Mouse (Mus musculus) forebrain, embryonic 13.5 days (tissue): ENCODE results near the gene Vsx2. TPM values are rescaled to one million over a fixed set of nuclear protein-coding genes. Genes with fewer than 3 reads are reported as not detected.

ENCODE experiments used
- ATAC-seq: fragments of 200-750 bp; cut with Nextera tagmentation; 2 replicates; pipeline ENCODE4 v1.8.0; 2017
- H3K27ac ChIP-seq: fragments of 300-500 bp; sonication (generic); 2 replicates; pipeline ENCODE4 v1.5.1; 2015; ENCODE audit warnings: inconsistent platforms, mild to moderate bottlenecking, moderate library complexity
- H3K27me3 ChIP-seq: fragments of 300-500 bp; sonication (generic); 2 replicates; pipeline ENCODE4 v1.6.1; 2015; ENCODE audit warnings: mild to moderate bottlenecking, inconsistent platforms
- H3K36me3 ChIP-seq: fragments of 300-500 bp; sonication (generic); 2 replicates; pipeline ENCODE4 v1.6.1; 2015; ENCODE audit warnings: mild to moderate bottlenecking, inconsistent platforms; ENCODE audit not compliant: poor library complexity, severe bottlenecking
- H3K4me1 ChIP-seq: fragments of 300-500 bp; sonication (generic); 2 replicates; pipeline ENCODE4 v1.6.1; 2015; ENCODE audit warnings: inconsistent platforms
- H3K4me2 ChIP-seq: fragments of 300-500 bp; sonication (generic); 2 replicates; pipeline ENCODE4 v1.6.1; 2015; ENCODE audit warnings: inconsistent platforms, mild to moderate bottlenecking, moderate library complexity
- H3K4me3 ChIP-seq: fragments of 300-500 bp; sonication (generic); 2 replicates; pipeline ENCODE4 v1.5.1; 2015; ENCODE audit warnings: mild to moderate bottlenecking, inconsistent platforms
- H3K9ac ChIP-seq: fragments of 300-500 bp; sonication (generic); 2 replicates; pipeline ENCODE4 v1.6.1; 2015; ENCODE audit warnings: mild to moderate bottlenecking, inconsistent platforms
- H3K9me3 ChIP-seq: fragments of 300-500 bp; sonication (generic); replicated peaks from 2 replicates; pipeline ENCODE4 v1.6.1; 2016; ENCODE audit warnings: inconsistent platforms
- WGBS: fragments of 180-500 bp; shearing (Covaris S2); methylation state at CpG from one replicate; pipeline ENCODE4 v1.1.7; 2015; 5-methylcytosine and 5-hydroxymethylcytosine counted together
- polyA plus RNA-seq: library from polyadenylated mRNA; unstranded; fragments of >200 nt; fragmentation: Nextera tagmentation; extraction: Ambion mirVana; gene quantifications from 2 replicates; pipeline ENCODE4 v1.2.1, GENCODE M21; 2015

Gene Vsx2
- polyA plus RNA-seq, 1 experiment from 2014 or later: not detected

GRCm38 (mm10) chr12:84616977-84617630 lies 47.5 kb downstream of the Vsx2 start, which contains the start of gene Abcd4:
Gene Abcd4 (minus strand): TSS chr12:84617413.
- under 1% methylated on average over 34 of the region's 34 CpGs for WGBS
- no peak within 1 kb of the TSS for H3K27ac ChIP-seq
- peak within 1 kb of the TSS; percentile 68 for H3K4me2 ChIP-seq
- 0 out of 2 replicates have a peak, but pooled peaks cover 6% of the 10 kb centered on the region for H3K36me3 ChIP-seq
- H3K27me3 ChIP-seq: no peaks in the 10 kb centered on the region
- peaks cover 16% of the 10 kb centered on the region for H3K4me1 ChIP-seq
- peak; percentile 98 for ATAC-seq
- no peaks in the 10 kb centered on the region for H3K9me3 ChIP-seq
- H3K4me3 ChIP-seq: peak within 1 kb of the TSS; percentile 78
- H3K9ac ChIP-seq: peak within 1 kb of the TSS; percentile 85

DNA sequence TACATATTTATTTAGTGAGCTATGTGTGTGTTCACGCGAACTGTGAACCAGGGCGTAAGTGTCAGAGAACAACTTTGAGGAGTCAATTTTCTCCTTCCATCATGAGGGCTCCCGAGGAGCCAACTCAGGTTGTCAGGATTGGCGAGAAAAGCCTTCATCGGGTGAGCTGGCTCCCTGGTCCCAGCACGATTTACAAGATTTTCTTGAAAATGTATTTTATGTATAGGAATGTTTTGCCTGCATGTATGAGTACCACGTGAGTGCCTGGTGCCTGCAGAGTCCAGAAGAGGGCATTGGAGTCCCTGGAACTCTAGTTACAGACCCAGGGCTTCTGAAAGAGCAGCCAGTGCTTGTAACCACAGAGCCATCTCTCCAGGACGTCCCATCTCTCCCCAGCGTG lies 48.1 kb downstream of the Vsx2 start:
- WGBS: 6% methylated on average over 10 of the region's 10 CpGs
- no peaks in the 10 kb centered on the region for H3K27me3 ChIP-seq
- peak overlapping the region; percentile 78 for H3K4me3 ChIP-seq
- peaks cover 16% of the 10 kb centered on the region for H3K4me1 ChIP-seq
- H3K36me3 ChIP-seq: 0 out of 2 replicates have a peak, but pooled peaks cover 6% of the 10 kb centered on the region
- no peaks in the 10 kb centered on the region for H3K9me3 ChIP-seq
- no peak overlapping the region for H3K27ac ChIP-seq
- peak; percentile 43 for ATAC-seq
- H3K4me2 ChIP-seq: peak overlapping the region; percentile 68
- peak overlapping the region; percentile 53 for H3K9ac ChIP-seq

DNA sequence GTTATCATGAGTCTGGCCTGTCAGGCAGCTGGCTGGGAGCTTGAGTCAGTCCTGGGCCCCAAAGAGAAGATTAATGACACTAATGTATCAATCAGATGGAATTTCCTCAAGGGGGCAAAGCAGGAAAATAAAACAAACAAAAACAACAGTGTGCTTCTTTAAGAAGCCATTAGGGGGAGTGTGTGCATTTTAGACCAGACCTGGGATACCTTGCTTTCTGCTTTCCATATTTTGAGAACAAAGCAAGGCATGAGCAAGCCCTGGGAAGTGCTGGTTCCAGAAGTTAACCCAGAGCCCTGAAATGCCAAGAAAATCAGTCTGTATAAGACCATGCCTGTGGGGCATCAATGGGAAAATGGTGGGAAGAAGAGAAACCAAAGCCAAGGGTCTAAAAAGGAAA lies 51.4 kb downstream of the Vsx2 start:
- Histone ChIP-seq H3K4me1 (peaks cover 23% of the 10 kb centered on the region), H3K27ac (no peak overlapping the region), H3K4me3 (no peak overlapping the region), H3K9me3 (no peaks in the 10 kb centered on the region), H3K36me3 (no peaks in the 10 kb centered on the region), H3K27me3 (peaks cover 4% of the 10 kb centered on the region; the same call in 1 of the 2 replicates), H3K9ac (no peak overlapping the region), H3K4me2 (no peak overlapping the region)
- no peak for ATAC-seq

DNA sequence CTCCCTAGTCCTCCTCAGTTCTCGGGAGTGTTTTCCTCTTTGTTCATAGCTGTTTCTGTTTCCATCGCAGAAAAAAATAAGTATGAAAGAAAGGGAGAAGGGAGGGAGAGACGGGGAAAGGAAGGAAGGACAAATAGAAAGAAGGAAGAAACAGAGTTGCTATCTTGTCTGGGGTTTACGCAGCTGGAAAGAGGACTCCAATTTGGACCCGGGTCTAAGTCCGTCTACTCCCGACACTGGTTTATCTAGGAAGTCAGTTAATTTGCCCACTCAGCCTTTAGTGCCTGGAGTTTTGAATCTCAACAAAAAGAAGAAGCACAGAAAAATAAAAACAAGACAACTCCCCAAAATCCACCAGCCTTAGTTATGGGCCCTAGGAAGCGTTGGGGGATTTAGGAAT lies 55.0 kb downstream of the Vsx2 start:
- H3K4me2 ChIP-seq: peak overlapping the region; percentile 49; the same call in 1 of the 2 replicates
- H3K9ac ChIP-seq: no peak overlapping the region
- H3K4me3 ChIP-seq: no peak overlapping the region
- H3K4me1 ChIP-seq: peaks cover 14% of the 10 kb centered on the region
- no peaks in the 10 kb centered on the region for H3K36me3 ChIP-seq
- no peaks in the 10 kb centered on the region for H3K9me3 ChIP-seq
- no peak for ATAC-seq
- H3K27ac ChIP-seq: peak overlapping the region; percentile 32
- H3K27me3 ChIP-seq: peaks cover 4% of the 10 kb centered on the region; the same call in 1 of the 2 replicates
- 20% methylated on average over 8 of the region's 8 CpGs for WGBS

DNA sequence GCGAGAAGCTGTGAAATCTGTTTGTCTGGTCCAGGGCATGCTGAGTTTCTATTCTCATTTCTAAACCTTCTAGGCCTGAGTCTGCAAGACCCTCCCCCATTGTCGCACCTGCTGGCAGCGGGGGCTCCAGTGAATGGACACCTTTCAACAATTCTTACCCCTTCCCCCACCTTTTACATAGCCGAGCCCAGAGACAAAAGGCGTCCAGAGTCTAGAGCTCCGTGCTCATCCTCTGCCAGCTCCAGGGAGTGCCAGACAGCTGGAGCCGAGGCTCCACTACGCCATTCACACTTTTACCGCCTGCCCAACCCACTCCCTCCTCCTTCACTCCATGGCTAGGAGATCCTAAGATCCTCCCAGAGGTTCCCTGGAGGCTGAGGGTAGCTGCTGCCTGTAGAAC lies 55.6 kb downstream of the Vsx2 start:
- no peaks in the 10 kb centered on the region for H3K36me3 ChIP-seq
- H3K4me2 ChIP-seq: peak overlapping the region; percentile 49
- peak overlapping the region; percentile 34; the same call in 1 of the 2 replicates for H3K9ac ChIP-seq
- no peaks in the 10 kb centered on the region for H3K9me3 ChIP-seq
- H3K4me1 ChIP-seq: peaks cover 14% of the 10 kb centered on the region
- 0 out of 2 replicates have a peak overlapping the region, but pooled peaks have one; percentile 9 for H3K4me3 ChIP-seq
- H3K27ac ChIP-seq: peak overlapping the region; percentile 32; the same call in 1 of the 2 replicates
- WGBS: 0% methylated on average over 9 of the region's 9 CpGs
- H3K27me3 ChIP-seq: peaks cover 4% of the 10 kb centered on the region; the same call in 1 of the 2 replicates
- peak; percentile 82 for ATAC-seq

- Histone ChIP-seq H3K4me2 (no peak overlapping the region), H3K9ac (no peak overlapping the region), H3K27ac (no peak overlapping the region), H3K27me3 (no peaks in the 10 kb centered on the region), H3K9me3 (no peaks in the 10 kb centered on the region), H3K4me3 (no peak overlapping the region), H3K36me3 (no peaks in the 10 kb centered on the region), H3K4me1 (no peaks in the 10 kb centered on the region)
- no peak for ATAC-seq
- WGBS: 77% methylated on average over 3 of the region's 3 CpGs
Measured at GRCm38 (mm10) chr12:84631867-84632266, 62.3 kb downstream of the Vsx2 start.

DNA sequence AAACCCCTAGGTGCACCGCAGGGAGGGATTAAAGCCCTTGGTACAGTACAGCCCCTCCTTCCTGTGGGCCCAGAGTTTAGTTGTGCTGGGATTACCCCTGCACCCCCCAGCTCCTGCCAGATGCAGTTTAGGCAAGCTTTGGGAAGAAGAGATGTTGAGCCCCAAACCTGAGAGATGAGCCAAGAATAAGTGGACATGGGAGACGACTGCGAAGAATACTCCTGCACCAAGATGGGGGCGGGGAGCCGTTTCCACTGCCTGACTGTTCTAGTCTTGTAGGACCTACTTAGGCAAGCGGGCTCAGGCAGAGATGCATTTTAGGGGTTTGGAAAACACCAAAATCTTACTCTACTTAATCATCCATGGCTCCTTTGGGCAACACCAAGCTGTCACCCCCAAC lies 70.7 kb downstream of the Vsx2 start:
- no peak overlapping the region for H3K9ac ChIP-seq
- WGBS: 9% methylated on average over 6 of the region's 6 CpGs
- ATAC-seq: no peak
- H3K9me3 ChIP-seq: no peaks in the 10 kb centered on the region; the same call in 1 of the 2 replicates
- H3K4me1 ChIP-seq: no peaks in the 10 kb centered on the region; the same call in 1 of the 2 replicates
- no peak overlapping the region for H3K27ac ChIP-seq
- no peak overlapping the region for H3K4me3 ChIP-seq
- H3K4me2 ChIP-seq: no peak overlapping the region
- H3K27me3 ChIP-seq: peaks cover 56% of the 10 kb centered on the region
- no peaks in the 10 kb centered on the region for H3K36me3 ChIP-seq

GRCm38 (mm10) chr12:84640654-84641053 lies 71.1 kb downstream of the Vsx2 start, which contains the start of gene Vrtn:
Gene Vrtn (plus strand): TSS chr12:84641019.
- H3K36me3 ChIP-seq: no peaks in the 10 kb centered on the region
- 0 out of 2 replicates have a peak within 1 kb of the TSS, but pooled peaks have one; percentile 1 for H3K4me3 ChIP-seq
- no peak within 1 kb of the TSS for H3K27ac ChIP-seq
- WGBS: 5% methylated on average over 9 of the region's 9 CpGs
- H3K9me3 ChIP-seq: no peaks in the 10 kb centered on the region; the same call in 1 of the 2 replicates
- ATAC-seq: no peak
- H3K9ac ChIP-seq: no peak within 1 kb of the TSS
- no peaks in the 10 kb centered on the region; the same call in 1 of the 2 replicates for H3K4me1 ChIP-seq
- H3K27me3 ChIP-seq: peaks cover 56% of the 10 kb centered on the region
- H3K4me2 ChIP-seq: no peak within 1 kb of the TSS

Other genes with a start within 250 kb of the Vsx2 start
- 45.8 and 47.2 TPM in 2 replicates for gene Coq6, start 208.1 kb upstream of the Vsx2 start, polyA plus RNA-seq
- gene Fam161b, start 207.9 kb upstream of the Vsx2 start, polyA plus RNA-seq: 12.3 and 12.7 TPM in 2 replicates
- gene Entpd5, start 160.7 kb upstream of the Vsx2 start, polyA plus RNA-seq: 8.8 and 9.9 TPM in 2 replicates
- 2.4 and 2.6 TPM in 2 replicates for gene Bbof1, start 160.7 kb upstream of the Vsx2 start, polyA plus RNA-seq
- 29.3 and 29.9 TPM in 2 replicates for gene Rnf113a2, start 152.6 kb upstream of the Vsx2 start, polyA plus RNA-seq
- gene Aldh6a1, start 118.8 kb upstream of the Vsx2 start, polyA plus RNA-seq: 26.2 and 26.9 TPM in 2 replicates
- 42.5 and 46.2 TPM in 2 replicates for gene Lin52, start 118.3 kb upstream of the Vsx2 start, polyA plus RNA-seq
- gene Abcd4, start 47.7 kb downstream of the Vsx2 start, polyA plus RNA-seq: 13.9 and 14.7 TPM in 2 replicates
- not detected in 2 replicates for gene Vrtn, start 71.3 kb downstream of the Vsx2 start, polyA plus RNA-seq
- 0.72 and 1.4 TPM in 2 replicates for gene Syndig1l, start 129.1 kb downstream of the Vsx2 start, polyA plus RNA-seq
- gene Npc2, start 203.4 kb downstream of the Vsx2 start, polyA plus RNA-seq: 85.8 and 89.8 TPM in 2 replicates
- gene Isca2, start 203.5 kb downstream of the Vsx2 start, polyA plus RNA-seq: 168 and 171 TPM in 2 replicates